Mouse (Mus musculus): Measurements from ENCODE around the gene Nfix. TPM values are rescaled to one million over a fixed set of nuclear protein-coding genes. Genes with fewer than 3 reads are reported as not detected.

The Nfix gene
- polyA plus RNA-seq, 1 experiment from 2014 or later: 10.9 TPM

DNA sequence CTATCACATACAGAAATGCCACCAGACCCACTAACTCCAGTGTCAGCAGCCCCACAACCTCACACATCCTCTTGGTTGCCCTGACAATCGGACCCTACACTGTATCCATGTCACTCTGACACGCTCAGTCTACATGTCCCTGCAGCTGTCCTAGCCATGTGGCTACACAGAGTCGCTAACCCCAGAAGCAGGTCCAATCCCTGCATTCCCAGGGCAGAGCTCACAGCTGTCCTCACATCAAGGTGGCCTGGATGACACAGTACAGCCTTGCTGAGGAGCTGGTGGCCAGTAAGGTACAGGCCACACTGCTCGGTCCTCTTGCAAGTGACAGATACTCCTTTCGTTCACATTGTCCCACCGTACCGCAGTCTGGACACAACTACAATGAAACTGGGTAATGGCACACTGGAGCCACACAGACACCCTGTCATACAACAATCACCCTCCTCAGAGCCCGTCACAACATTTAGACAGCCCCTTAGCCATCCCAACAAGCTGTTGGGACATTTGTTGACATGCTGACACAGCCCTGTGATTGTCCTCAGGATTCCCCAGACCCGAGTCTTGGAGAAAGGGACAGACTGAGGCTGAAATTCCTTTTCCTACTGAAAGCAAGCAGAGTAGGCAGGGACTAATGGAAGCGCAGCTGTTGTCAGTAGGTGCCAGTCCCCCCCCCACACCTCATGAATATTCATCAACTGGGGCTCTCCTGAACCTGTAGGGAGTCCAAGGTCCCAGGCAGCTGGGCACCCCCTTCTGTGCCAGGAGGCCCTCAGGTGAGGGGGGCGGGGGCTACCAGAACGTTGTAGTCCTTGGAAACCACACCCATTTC is 9.2 kb upstream of the Nfix start:
- H3K4me1 ChIP-seq (ENCODE audit: control insufficient read depth, insufficient read depth, low read length): 0 out of 2 replicates have a peak, but pooled peaks cover 5% of the 10 kb centered on the region
- no peak overlapping the region for H3K27ac ChIP-seq (ENCODE audit: low read depth, low read length)
- WGBS: 63% methylated on average over 12 of the region's 12 CpGs
- no peak overlapping the region for H3K4me3 ChIP-seq (ENCODE audit: low read length)
- H3K9me3 ChIP-seq (ENCODE audit: control insufficient read depth, low read length): peaks cover 5% of the 10 kb centered on the region; the same call in 1 of the 2 replicates
- no peak for ATAC-seq (ENCODE audit: low FRiP score, low TSS enrichment)
- H3K4me2 ChIP-seq (replicated peaks; ENCODE audit: low read depth, low read length): no peak overlapping the region
- H3K9ac ChIP-seq (ENCODE audit: low read depth, low read length): no peak overlapping the region
- H3K36me3 ChIP-seq (ENCODE audit: control insufficient read depth, insufficient read depth, low read length): no peaks in the 10 kb centered on the region
- peaks cover 57% of the 10 kb centered on the region for H3K27me3 ChIP-seq (ENCODE audit: control insufficient read depth, insufficient read depth, low read length)

DNA sequence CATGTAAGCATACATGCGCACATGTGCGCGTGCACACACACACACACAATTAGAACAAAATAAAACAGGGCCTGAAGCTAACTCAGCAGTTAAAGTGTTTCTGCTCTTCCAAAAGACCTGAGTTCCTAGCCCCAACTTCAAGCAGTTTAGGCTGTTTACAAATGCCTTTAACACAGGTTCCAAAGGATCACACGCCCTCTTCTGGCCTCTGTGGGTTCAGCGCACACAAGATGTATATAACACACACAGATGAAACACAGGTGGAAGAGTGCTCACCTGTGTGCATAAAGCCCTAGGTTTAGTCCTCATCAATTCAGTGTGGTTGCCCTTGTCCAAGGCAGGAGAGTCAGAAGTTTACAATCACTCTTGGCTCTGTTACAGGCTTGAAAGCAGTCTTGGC is 5.9 kb upstream of the Nfix start:
- H3K9me3 ChIP-seq (ENCODE audit: control insufficient read depth, low read length): peaks cover 5% of the 10 kb centered on the region; the same call in 1 of the 2 replicates

DNA sequence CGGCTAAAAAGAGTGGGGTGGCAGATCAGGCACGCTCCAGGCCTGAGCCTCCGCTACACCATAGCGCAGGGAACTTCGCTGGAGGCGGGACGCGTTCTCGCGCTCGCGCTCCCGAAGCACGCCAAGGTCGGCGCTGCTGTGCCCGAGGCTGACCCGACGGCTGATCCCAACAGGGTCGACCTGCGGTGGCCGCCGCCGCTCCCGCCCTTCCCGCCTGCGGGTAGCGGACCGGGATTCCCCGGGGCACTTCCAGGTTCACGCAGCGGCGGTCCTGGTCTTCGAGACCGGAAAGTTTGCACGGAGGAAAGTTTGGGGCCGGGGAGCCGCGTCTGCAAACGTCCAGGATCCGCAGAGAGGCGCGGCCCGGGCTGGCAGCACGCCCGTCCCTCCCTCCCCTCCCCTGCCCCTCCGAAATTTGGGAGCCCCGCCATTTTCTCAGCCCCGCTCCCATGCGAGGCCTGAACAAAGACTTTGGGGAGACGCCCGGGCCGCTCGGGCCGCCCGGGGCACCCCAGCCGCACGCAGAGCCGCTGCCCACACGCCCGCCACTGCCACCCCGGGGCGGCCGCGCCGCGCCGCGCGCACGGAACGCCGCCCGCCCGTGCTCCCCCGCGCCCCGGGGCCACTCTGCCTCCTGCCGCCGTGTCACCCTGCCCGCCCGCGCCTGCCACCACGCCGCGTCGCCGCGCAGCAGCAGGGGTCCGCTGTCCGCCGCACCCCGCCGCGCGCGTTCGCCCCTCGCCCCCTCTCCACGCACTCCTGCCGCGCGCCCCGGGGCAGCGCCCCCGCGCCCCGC is 810 bp downstream of the Nfix start:
- H3K9ac ChIP-seq (ENCODE audit: low read depth, low read length): peak overlapping the region; percentile 86
- H3K9me3 ChIP-seq (ENCODE audit: control insufficient read depth, low read length): no peaks in the 10 kb centered on the region
- H3K27me3 ChIP-seq (ENCODE audit: control insufficient read depth, insufficient read depth, low read length): peaks cover 92% of the 10 kb centered on the region
- H3K4me2 ChIP-seq (replicated peaks; ENCODE audit: low read depth, low read length): peak overlapping the region; percentile 98
- H3K4me3 ChIP-seq (ENCODE audit: low read length): peak overlapping the region; percentile 53
- ATAC-seq (ENCODE audit: low FRiP score, low TSS enrichment): peak; percentile 18; the same call in 1 of the 2 replicates
- WGBS: under 1% methylated on average over 74 of the region's 108 CpGs
- H3K4me1 ChIP-seq (ENCODE audit: control insufficient read depth, insufficient read depth, low read length): 0 out of 2 replicates have a peak, but pooled peaks cover 3% of the 10 kb centered on the region
- no peaks in the 10 kb centered on the region for H3K36me3 ChIP-seq (ENCODE audit: control insufficient read depth, insufficient read depth, low read length)
- no peak overlapping the region for H3K27ac ChIP-seq (ENCODE audit: low read depth, low read length)

More for the DNA sequence above, 5.9 kb upstream of the Nfix start:
- Histone ChIP-seq H3K4me1 (ENCODE audit: control insufficient read depth, insufficient read depth, low read length) (0 out of 2 replicates have a peak, but pooled peaks cover 2% of the 10 kb centered on the region), H3K4me2 (replicated peaks; ENCODE audit: low read depth, low read length) (no peak overlapping the region), H3K27me3 (ENCODE audit: control insufficient read depth, insufficient read depth, low read length) (peaks cover 66% of the 10 kb centered on the region), H3K4me3 (ENCODE audit: low read length) (no peak overlapping the region), H3K9ac (ENCODE audit: low read depth, low read length) (no peak overlapping the region), H3K36me3 (ENCODE audit: control insufficient read depth, insufficient read depth, low read length) (no peaks in the 10 kb centered on the region), H3K27ac (ENCODE audit: low read depth, low read length) (no peak overlapping the region)
- 94% methylated on average over 5 of the region's 5 CpGs for WGBS
- no peak for ATAC-seq (ENCODE audit: low FRiP score, low TSS enrichment)

DNA sequence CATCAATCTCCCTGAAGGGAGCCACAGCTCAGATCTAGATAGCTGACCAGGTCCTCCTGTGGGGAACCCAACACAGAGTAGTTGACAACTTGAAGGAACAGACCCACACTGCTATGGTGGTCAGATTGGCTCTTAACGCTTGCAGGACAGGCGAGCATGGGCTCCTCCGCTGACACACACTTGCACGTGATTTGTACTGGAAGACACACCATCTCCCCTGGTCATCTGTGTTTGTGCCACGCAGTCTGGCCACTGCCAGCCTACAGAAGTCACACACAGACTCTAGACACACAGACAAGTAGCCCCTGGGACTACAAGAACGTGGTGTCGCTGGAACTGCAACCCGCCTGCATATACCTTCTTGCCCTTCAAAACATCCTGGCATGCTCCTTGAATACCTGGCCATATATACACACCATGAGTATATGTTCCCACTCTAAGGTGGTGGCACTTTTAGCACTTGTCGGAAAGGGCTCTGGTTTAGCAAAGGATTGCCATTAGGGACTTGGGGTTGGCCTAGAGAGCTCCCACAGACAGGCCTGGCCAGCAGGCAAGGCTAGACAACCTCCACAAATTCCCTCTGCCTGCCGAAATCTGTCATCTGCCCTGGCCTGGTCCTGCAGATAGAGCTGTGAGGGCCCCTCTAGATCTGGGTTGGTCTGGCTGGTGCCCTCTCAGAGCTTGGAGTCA is 1.6 kb downstream of the Nfix start:
- H3K36me3 ChIP-seq (ENCODE audit: control insufficient read depth, insufficient read depth, low read length): no peaks in the 10 kb centered on the region
- H3K27ac ChIP-seq (ENCODE audit: low read depth, low read length): no peak overlapping the region
- peaks cover 93% of the 10 kb centered on the region for H3K27me3 ChIP-seq (ENCODE audit: control insufficient read depth, insufficient read depth, low read length)
- H3K4me2 ChIP-seq (replicated peaks; ENCODE audit: low read depth, low read length): peak overlapping the region; percentile 98
- H3K4me1 ChIP-seq (ENCODE audit: control insufficient read depth, insufficient read depth, low read length): 0 out of 2 replicates have a peak, but pooled peaks cover 7% of the 10 kb centered on the region
- H3K4me3 ChIP-seq (ENCODE audit: low read length): peak overlapping the region; percentile 53
- no peak for ATAC-seq (ENCODE audit: low FRiP score, low TSS enrichment)
- H3K9me3 ChIP-seq (ENCODE audit: control insufficient read depth, low read length): no peaks in the 10 kb centered on the region
- peak overlapping the region; percentile 86; the same call in 1 of the 2 replicates for H3K9ac ChIP-seq (ENCODE audit: low read depth, low read length)
- 39% methylated on average over 10 of the region's 10 CpGs for WGBS

DNA sequence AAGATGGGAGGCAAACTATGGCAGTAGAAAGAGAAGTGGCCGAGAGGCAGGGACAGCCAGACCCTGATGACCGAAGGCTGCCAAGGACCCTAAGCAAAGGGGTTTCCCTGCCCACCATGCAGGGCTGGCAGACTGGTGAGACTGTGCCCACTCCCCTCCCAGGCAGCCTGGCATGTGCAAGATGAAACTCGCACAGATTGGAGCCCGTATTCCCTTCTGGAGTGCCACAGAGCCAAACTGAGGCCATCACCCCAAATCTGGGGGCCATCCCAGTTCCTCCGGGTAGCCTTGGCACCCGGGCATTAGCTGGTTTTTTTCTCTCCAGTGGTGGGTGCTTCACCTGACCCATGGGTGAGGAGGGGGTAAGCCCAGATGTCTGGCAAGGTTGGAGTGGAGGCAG is 2.2 kb downstream of the Nfix start:
- Histone ChIP-seq H3K27me3 (ENCODE audit: control insufficient read depth, insufficient read depth, low read length) (peaks cover 93% of the 10 kb centered on the region), H3K4me3 (ENCODE audit: low read length) (no peak overlapping the region), H3K27ac (ENCODE audit: low read depth, low read length) (no peak overlapping the region), H3K9ac (ENCODE audit: low read depth, low read length) (no peak overlapping the region), H3K4me2 (replicated peaks; ENCODE audit: low read depth, low read length) (no peak overlapping the region; the same call in 1 of the 2 replicates), H3K4me1 (ENCODE audit: control insufficient read depth, insufficient read depth, low read length) (0 out of 2 replicates have a peak, but pooled peaks cover 7% of the 10 kb centered on the region), H3K9me3 (ENCODE audit: control insufficient read depth, low read length) (no peaks in the 10 kb centered on the region), H3K36me3 (ENCODE audit: control insufficient read depth, insufficient read depth, low read length) (no peaks in the 10 kb centered on the region)
- 80% methylated on average over 6 of the region's 6 CpGs for WGBS
- ATAC-seq (ENCODE audit: low FRiP score, low TSS enrichment): no peak

DNA sequence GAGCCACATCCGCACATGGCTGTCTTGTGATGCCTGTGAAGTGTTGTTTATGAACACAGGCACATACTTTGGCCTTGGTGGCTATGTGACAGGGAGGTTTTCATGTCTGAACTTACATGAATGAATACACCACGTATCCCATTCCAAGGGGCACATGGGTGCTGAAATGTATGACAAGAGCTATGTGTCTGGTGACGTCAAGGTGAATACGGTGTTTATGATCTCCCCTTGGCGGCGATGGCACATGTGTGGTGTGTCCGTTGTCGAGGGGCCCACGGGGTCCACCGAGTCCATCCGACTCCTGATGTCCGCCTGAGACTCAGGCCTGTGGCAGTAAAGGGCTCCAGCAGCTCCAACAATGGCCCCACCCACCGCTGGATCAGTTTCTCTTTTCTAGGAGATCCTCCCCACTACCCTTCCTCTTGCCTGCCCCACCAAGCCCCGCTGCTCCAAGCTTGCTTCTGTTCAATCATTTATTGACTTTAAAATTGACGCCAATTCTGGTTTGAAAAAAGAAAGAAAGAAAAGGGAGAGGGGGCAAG is 2.8 kb downstream of the Nfix start:
- Histone ChIP-seq H3K9ac (ENCODE audit: low read depth, low read length) (no peak overlapping the region), H3K4me1 (ENCODE audit: control insufficient read depth, insufficient read depth, low read length) (0 out of 2 replicates have a peak, but pooled peaks cover 7% of the 10 kb centered on the region), H3K27ac (ENCODE audit: low read depth, low read length) (no peak overlapping the region), H3K36me3 (ENCODE audit: control insufficient read depth, insufficient read depth, low read length) (no peaks in the 10 kb centered on the region), H3K4me3 (ENCODE audit: low read length) (no peak overlapping the region), H3K4me2 (replicated peaks; ENCODE audit: low read depth, low read length) (no peak overlapping the region), H3K27me3 (ENCODE audit: control insufficient read depth, insufficient read depth, low read length) (peaks cover 92% of the 10 kb centered on the region), H3K9me3 (ENCODE audit: control insufficient read depth, low read length) (no peaks in the 10 kb centered on the region)
- ATAC-seq (ENCODE audit: low FRiP score, low TSS enrichment): no peak
- WGBS: 73% methylated on average over 15 of the region's 15 CpGs

DNA sequence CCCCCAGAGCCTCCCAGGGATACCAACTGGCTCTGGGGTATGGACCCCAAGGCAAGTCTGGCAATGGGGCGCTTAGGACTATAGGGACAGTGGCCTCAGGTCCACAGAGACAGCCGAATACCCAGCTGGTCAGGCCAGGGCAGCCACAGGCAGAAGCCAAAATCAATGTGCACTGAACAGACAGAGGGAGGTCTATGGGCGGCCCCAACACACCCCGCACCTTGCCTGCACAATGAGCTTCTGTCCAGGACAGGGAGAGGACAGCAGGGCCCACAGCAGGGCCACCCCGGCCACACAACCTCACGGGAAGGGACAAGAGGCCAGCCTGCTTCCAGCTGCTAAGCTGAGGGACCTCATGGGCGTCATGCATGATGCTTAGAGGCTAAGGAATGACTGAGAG is 5.7 kb downstream of the Nfix start:
- Histone ChIP-seq H3K4me1 (ENCODE audit: control insufficient read depth, insufficient read depth, low read length) (0 out of 2 replicates have a peak, but pooled peaks cover 3% of the 10 kb centered on the region), H3K4me3 (ENCODE audit: low read length) (no peak overlapping the region), H3K27ac (ENCODE audit: low read depth, low read length) (peak overlapping the region; percentile 24; the same call in 1 of the 2 replicates), H3K9me3 (ENCODE audit: control insufficient read depth, low read length) (no peaks in the 10 kb centered on the region), H3K36me3 (ENCODE audit: control insufficient read depth, insufficient read depth, low read length) (no peaks in the 10 kb centered on the region), H3K4me2 (replicated peaks; ENCODE audit: low read depth, low read length) (no peak overlapping the region), H3K27me3 (ENCODE audit: control insufficient read depth, insufficient read depth, low read length) (peaks cover 91% of the 10 kb centered on the region), H3K9ac (ENCODE audit: low read depth, low read length) (no peak overlapping the region)
- WGBS: 60% methylated on average over 7 of the region's 7 CpGs
- ATAC-seq (ENCODE audit: low FRiP score, low TSS enrichment): no peak

DNA sequence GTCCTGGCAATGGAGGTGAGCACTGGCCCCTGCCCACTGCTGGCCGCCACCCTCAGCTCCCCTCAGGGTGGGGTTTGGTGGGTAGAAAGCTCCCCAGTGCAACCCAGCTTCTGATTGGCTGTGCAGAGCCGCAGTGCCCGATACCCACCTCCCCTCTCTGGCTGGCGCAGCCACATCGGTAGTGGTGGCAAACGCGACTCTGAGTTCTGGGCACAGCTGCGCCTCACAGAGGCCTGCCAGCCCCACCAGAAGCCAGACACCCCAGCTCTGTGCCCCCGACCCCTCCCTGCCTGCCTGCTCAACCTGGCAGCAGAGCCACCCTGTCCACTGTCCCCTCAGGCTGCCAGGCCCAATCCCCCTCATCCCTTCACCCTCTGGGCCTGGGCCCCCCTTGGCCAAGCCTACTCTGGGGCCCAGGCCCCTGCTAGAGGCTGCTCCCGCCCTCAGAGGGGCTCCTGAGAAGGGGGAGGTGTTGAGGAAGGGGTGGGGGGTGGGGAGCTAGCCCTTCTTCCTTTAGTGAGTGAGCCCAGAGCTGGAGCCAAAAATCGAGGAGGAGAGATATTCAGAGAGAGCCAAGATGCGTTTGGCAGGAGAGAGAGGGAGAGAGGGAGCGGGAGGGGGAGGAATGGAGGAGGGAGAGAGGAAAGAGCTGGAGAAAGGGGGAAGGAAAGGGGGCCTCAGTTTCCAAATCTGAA is 6.2 kb downstream of the Nfix start:
- Histone ChIP-seq H3K27me3 (ENCODE audit: control insufficient read depth, insufficient read depth, low read length) (peaks cover 90% of the 10 kb centered on the region), H3K4me3 (ENCODE audit: low read length) (no peak overlapping the region), H3K27ac (ENCODE audit: low read depth, low read length) (no peak overlapping the region), H3K4me1 (ENCODE audit: control insufficient read depth, insufficient read depth, low read length) (0 out of 2 replicates have a peak, but pooled peaks cover 3% of the 10 kb centered on the region), H3K4me2 (replicated peaks; ENCODE audit: low read depth, low read length) (no peak overlapping the region), H3K36me3 (ENCODE audit: control insufficient read depth, insufficient read depth, low read length) (no peaks in the 10 kb centered on the region), H3K9ac (ENCODE audit: low read depth, low read length) (no peak overlapping the region), H3K9me3 (ENCODE audit: control insufficient read depth, low read length) (no peaks in the 10 kb centered on the region)
- WGBS: 61% methylated on average over 13 of the region's 13 CpGs
- peak; percentile 43; the same call in 1 of the 2 replicates for ATAC-seq (ENCODE audit: low FRiP score, low TSS enrichment)
